13 mouse cellular contexts compared by ENCODE assay signal in genomic region chr2:107926606-107927005, GRCm38 (mm10).
DNase-seq lines count a peak whose midpoint lies in the region; TF ChIP-seq lines count a peak whose summit lies in the region.
"Had no signal": no experiment of that assay in that cellular context is flagged by ENCODE, and none has a peak within 500 bp of the region (broad histone marks: within the 10 kb centered on the region; RNA-seq: fewer than 3 reads in every experiment).

No protein-coding gene starts in this region.

- TF ChIP-seq POLR2A in brain, embryonic 14.5 days (IDR thresholded peaks at IDR 0.05; ENCODE audit: borderline replicate concordance, extremely low read depth, insufficient read depth, insufficient read length, poor library complexity, severe bottlenecking) = no peak

- TF ChIP-seq CTCF in brain, embryonic 14.5 days (IDR thresholded peaks at IDR 0.05; ENCODE audit: borderline replicate concordance, extremely low read depth, insufficient read depth, insufficient read length) = no peak

- peak; percentile 64 to 73 for DNase-seq in cerebellum, postnatal 14 days
- DNase-seq in cerebellum, adult 9-11 months = no peak
- DNase-seq in left cerebral cortex, postnatal 4 days = peak; percentile 2
- no peak for DNase-seq in left cerebral cortex, adult 11 months (ENCODE audit: low spot score)
- DNase-seq in adipocyte (ENCODE audit: low spot score) = peak; percentile 30
- peak; percentile 55 for DNase-seq in brain, embryonic 14.5 days (ENCODE audit: low read depth)
- no peak for DNase-seq in kidney, adult 9 months
- DNase-seq: B cell, adult 2 months; embryo, embryonic 11 days; gastrocnemius, adult 2 months; kidney, adult 8-10 months; kidney, postnatal 14 days; lung, adult 18-20 months had no signal

- intact Hi-C loops in left cerebral cortex, postnatal 4 days (cut with DNase I) = no loop called here

Comparison
In these comparisons a context has a peak if more than half of its experiments do, and no peak if none do; other contexts are left out.
1. DNase-seq: peak in cerebellum, postnatal 14 days (2 of 2), left cerebral cortex, postnatal 4 days (single experiment), adipocyte (single experiment) and brain, embryonic 14.5 days (single experiment); none in cerebellum, adult 9-11 months (single experiment), left cerebral cortex, adult 11 months (single experiment) and kidney, adult 9 months (single experiment).